Mouse (Mus musculus): ENCODE measurements around the gene Mapkap1.

Gene Mapkap1

DNA sequence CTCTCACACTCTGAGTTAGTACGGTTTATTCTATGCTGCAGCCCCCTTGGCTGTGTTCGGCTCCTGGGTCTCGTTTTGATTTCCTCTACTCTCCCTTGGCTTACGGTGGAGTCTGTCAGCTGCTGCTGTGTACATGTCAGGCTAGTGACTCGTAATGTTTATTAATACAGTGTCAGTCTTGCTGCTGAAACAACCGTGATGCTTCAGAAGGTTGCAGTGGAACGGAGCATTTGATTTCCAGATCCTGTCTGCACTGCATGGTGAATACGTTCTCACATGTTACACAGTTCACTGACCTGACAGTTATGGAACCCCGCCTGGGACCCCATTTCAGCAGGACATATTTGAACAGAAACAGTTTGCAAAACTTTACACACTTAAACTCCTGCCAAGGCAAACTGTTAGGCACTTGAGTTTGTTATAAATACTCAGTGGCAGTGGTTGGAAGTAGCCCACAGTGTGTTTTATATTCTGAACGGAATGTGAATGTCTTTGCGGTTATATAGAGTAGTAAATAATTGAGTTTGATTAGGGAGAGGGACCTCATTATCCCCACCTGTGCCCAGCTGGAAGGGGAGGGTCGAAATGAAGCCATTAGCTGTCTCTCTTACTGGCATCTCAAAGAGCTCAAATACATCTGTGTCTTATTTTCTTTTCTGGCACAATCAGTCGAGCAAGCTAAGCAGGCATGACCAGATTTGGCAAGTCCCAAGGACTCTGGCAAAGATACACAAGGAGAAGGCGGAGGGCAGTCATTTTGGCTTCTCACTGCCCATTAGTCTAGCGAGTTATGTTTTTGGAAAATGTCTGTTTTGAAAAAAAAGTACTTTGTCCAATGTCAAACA is 120.2 kb downstream of the Mapkap1 start:
- in situ Hi-C loops (cut with MboI; ENCODE audit: unreplicated experiment in 2 of 2): no loop called here

DNA sequence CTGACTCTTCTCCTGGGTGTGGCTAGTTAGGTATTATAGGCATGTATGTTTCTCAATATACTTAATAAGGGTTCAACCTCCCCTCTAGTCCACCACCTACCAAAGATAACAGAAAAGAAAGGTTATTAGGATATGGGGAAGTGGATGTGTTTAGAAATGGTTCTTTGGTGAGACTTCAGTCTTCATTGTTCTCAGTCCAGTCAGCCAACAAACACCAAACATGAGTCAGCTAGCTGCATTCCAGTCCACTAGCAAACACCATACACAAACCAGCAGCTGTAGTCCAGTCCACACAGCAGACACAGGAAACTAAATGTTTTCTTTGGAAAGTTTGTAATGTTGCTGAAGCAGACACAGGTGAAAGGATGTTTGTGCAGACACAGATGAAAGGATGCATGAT is 121.9 kb downstream of the Mapkap1 start:
- in situ Hi-C loops (cut with MboI; ENCODE audit: unreplicated experiment in 2 of 2): no loop called here

DNA sequence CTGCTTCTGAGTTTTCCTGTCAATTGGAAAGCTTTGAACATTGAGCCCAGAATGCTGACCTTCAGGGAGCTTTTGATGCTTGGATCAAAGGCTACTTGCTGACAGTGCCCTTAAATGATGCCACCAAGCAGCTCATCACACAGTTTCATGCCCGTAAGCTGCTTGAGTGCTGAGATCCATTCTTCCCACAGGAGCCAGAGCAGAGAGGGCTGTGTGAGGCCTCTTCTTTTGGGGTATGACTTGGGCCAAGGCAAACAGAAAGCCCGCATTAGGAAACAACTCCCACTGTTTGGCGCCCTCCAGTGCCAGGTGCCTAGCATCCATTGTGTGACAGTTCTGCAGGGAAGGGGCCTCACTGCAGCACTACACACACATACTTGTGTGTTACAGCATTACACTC is 123.5 kb downstream of the Mapkap1 start:
- in situ Hi-C loops (cut with MboI; ENCODE audit: unreplicated experiment in 2 of 2): no loop called here

DNA sequence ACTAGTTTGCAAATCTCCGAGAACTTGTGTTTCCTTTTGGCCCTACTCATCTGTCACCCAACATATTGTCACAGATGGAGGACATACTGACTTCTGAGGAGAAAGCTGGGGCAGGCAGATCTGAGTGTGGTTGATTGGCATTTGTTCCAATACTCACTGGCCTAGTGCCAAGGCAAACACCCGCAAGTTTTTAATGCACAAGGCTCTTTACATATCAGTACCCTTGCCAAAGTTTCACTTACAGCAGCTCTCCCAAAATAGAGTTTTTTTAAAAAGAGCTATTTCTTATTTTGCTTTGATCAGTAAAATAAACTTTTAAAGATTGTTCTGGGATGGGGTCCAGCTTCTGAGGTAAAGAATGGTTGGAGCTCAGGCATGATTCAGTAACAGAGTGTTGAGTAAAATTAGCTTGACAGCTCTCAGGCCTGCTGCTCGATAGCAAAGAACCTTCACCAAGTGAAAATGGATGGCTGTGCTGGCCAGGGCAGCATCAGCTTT is 125.3 kb downstream of the Mapkap1 start:
- in situ Hi-C loops (cut with MboI; ENCODE audit: unreplicated experiment in 2 of 2): no loop called here

DNA sequence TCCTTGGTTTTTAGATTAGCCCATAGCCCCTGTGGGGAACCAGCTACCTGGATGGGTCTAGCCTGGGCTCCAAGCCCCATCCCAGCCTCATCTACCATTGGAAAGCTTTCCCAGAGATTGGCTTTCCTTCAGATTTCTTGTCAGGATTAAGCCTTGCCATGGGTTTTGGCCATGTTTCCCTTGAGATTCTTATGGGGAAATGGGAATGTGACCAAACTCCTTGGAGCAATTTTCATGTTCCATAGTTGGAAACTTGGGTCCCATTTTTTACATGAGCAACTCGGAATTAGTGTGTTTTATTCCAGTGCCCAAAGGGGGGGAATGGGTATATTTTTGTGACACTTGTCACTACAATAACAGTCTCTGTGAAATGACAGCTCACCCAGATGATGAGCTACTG is 125.8 kb downstream of the Mapkap1 start:
- in situ Hi-C loops (cut with MboI; ENCODE audit: unreplicated experiment in 2 of 2): no loop called here

DNA sequence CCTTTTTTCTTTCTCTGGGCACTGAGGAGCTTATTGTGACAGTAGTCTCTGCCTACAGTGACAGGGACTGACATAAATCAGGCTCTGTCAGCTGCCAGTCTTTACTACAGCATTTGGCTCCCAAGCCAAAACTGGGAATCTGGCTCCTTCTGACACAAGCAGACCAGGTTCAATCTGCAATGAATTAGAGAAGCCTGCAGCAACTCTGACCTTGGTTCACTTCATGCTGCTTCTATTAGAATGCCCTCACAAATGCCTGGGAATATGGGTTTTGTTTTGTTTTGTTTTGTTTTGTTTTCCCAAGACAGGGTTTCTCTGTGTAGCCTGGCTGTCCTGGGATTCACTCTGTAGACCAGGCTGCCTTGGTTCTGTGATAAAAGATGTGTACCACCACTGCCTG is 126.7 kb downstream of the Mapkap1 start:
- in situ Hi-C loops (cut with MboI; ENCODE audit: unreplicated experiment in 2 of 2): no loop called here

DNA sequence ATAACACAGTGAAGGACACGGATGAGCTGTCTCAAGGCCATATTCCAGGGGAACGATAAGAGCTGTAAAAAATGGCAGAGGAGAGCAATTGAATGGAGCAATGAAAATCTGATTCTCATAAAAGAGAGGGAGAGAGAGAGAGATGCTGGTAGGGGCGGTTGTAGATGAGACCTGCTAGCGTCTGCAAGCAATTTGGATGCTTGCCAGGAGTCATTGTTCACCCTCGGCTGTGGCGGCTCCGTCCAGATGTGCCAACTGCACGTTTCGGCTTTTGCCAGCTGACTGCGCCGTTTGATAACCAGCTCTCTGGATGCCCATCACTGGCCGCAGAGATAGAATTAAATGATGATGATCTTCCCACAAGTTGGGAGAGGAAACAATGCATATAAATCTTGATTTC is 128.4 kb downstream of the Mapkap1 start:
- in situ Hi-C loops (cut with MboI; ENCODE audit: unreplicated experiment in 2 of 2): no loop called here

DNA sequence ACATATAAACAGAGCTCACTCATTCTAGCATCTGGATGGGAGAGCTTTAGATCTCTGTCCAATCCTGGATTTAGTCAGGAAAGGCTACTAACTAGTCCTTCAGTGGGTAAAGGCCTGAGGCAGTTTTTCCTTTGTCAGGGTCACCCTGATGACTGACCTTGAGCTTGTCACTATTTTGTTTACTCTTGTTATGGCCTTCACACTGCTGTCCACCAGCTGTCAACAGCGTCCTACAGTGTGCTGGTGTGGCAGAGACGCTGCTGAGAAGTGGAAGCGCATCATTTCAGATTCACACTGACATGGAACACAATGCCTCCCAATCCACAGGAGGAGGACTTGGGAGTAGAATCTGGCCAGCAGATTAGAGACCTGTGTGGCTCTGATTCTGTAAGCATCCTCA is 130.8 kb downstream of the Mapkap1 start:
- in situ Hi-C loops (cut with MboI; ENCODE audit: unreplicated experiment in 2 of 2): no loop called here

DNA sequence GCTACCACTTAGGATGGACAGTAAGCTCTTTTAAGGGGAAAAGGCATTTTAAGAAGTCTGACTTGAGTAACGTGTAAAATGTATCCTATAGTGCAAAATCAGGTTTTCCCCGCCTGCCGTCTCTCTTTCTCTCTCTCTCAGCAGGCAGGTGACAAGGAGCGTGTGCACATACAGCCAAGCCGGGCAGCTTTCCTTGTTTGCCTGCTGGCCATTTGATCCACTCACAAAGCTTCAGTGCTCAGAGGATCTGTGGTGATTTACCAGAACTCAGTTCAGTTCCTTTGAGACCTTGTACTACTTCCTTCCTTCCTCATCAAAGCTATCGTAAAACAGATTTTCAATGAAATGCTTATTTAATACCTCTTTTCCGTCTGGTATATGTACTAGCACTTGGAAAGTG is 137.0 kb downstream of the Mapkap1 start:
- in situ Hi-C loops (cut with MboI; ENCODE audit: unreplicated experiment in 2 of 2): no loop called here

DNA sequence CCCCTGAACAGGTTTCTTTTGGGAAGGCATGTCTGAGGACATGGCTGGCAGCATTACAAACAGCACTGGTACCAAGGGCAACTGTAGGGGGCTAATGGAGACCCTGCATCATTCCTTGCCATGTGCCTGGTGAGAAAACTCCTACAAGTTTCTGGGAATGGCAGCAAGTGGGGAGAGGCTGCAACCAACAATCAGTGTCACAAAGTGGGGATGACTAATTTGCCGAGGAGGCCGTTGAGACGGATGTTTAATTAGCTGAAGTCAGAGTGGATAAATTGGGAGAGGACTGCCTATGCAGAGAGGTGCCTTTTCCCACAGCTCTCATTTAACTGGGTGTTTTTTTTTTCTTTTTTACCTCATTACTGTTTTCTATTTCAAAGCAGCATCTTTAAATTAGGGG is 137.4 kb downstream of the Mapkap1 start:
- in situ Hi-C loops (cut with MboI; ENCODE audit: unreplicated experiment in 2 of 2): no loop called here

DNA sequence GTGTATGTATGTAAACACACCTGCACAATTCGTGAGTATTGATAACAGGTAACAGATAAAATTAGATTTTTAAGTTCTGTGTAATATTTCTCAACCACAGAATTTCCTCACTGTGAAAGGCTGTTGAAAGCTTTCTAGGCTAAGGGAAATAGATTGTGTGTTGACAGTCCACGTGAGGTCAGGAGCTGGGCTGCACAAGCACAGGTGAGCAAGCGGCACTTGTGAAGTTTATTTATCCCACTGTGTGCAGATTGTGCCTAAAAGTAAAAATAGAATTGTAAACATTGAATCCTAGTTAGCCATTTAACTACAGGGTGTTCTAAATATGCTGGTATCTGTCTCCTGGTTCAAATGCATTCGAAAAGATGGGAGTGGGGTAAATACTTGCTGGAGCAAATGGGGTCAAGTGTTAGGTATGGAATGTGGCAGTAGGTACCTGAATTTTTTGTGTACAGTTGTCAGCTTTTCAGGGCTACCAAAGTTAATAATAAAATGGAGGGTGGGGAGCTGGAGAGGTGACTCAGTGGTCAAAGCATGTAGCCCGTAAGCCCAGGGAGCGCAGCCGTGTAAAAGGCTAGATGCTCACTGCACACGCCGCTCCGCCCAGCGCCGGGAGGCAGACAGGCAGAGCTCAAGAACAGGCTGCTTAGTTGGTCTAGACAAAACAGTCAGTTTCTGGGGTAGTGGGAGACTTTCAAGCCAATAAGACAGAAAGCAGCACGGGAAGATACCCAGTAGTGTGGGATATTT is 138.2 kb downstream of the Mapkap1 start:
- in situ Hi-C loops (cut with MboI; ENCODE audit: unreplicated experiment in 2 of 2): no loop called here

DNA sequence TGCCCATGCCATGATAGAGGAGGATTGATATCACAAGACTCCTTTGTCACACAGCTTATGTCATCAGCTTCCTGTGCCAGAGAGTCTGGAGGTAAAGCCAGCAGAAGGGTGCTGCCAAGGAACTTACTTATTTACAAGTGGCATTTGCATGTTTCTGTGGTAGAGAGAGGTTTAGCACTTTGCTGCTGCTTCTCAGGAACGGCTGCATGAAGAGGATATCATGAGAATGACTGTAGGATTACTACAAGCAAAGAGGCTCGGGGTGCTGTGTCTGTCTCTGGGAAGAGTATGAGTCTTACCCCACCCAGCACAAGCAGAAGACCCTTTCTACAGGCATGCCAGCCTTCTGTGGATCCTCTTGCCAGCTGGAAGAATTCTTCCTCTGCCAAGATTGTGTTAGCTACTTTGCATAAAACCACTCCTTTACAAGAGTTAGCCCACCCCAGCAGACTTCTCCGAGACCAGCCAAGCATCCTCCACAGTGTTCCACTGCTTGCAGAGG is 139.7 kb downstream of the Mapkap1 start:
- in situ Hi-C loops (cut with MboI; ENCODE audit: unreplicated experiment in 2 of 2): no loop called here

DNA sequence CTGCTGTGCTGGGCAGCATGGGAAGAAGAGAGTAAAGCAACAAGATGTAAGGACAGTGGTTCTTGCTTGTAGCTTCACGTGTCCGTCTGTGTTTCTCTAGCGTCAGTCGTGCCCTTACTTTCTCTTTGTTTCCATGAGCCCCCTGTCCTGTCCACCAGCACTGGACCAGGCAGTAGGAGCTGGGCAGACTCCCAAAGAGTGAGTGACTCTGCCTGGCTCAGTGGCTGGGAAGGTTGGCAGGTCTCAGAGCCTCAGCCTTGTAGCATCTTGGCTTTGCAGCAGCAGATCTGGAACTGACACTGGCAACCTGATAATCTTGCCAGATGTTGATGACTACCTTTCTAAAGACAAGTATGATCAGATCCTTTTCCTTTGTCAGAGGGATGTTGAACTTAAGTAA is 140.9 kb downstream of the Mapkap1 start:
- in situ Hi-C loops (cut with MboI; ENCODE audit: unreplicated experiment in 2 of 2): no loop called here

DNA sequence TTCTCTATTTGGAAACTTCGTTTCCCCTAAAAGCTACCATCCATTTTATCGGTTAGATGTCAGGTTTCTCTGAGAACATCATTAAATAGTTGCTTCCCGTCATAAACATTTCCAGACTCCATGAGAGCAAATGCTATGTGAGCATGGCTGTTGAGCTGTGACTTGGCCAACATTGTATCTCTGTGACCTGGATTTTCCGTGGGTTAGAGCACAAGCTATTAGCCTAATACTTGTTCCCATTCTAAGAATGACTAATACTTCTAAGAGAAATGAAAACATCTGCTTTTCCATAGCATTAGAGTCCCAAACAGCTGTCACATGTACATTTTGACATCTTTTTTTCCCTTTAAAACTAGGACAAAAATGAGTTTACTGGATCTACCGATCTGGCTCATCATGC is 142.4 kb downstream of the Mapkap1 start:
- in situ Hi-C loops (cut with MboI; ENCODE audit: unreplicated experiment in 2 of 2): no loop called here

DNA sequence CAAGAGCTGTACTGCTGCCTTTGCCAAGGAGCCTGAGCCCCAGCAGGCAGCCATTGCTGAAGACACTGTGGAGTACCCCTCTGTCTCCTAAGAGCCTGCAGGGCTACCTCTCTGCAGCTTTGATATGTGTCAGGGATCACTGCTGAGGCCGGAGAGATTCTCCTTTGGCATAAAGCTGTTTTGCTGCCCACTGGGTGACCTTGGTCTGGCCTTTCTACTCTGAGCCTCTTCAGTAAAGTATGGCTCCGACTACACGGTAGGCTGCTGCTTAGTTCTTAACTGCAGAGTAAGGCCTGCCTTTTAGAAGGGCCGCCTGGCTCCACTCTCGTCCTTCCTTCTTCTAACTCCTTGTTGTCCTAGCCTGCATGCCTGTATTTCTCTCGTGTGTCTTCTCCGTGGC is 142.9 kb downstream of the Mapkap1 start:
- in situ Hi-C loops (cut with MboI; ENCODE audit: unreplicated experiment in 2 of 2): no loop called here

DNA sequence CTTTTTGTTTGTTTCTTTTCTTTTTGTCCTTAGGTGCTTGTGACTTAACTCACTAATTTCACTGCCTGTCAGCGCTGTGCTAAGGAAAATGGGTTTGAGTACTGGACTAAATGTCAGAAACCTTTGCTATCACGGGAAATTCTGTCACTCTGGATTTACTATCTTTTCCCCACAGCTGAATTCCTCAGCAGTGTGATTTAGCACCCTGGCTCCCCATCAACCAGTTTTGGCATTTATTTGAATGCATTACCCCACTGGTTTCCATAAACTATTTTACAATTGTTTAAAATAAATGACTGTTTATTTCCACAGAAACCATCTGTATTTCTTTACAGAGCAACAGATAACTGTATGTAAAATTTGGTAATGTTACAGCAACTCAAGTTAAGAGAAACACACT is 146.2 kb downstream of the Mapkap1 start:
- in situ Hi-C loops (cut with MboI; ENCODE audit: unreplicated experiment in 2 of 2): no loop called here

DNA sequence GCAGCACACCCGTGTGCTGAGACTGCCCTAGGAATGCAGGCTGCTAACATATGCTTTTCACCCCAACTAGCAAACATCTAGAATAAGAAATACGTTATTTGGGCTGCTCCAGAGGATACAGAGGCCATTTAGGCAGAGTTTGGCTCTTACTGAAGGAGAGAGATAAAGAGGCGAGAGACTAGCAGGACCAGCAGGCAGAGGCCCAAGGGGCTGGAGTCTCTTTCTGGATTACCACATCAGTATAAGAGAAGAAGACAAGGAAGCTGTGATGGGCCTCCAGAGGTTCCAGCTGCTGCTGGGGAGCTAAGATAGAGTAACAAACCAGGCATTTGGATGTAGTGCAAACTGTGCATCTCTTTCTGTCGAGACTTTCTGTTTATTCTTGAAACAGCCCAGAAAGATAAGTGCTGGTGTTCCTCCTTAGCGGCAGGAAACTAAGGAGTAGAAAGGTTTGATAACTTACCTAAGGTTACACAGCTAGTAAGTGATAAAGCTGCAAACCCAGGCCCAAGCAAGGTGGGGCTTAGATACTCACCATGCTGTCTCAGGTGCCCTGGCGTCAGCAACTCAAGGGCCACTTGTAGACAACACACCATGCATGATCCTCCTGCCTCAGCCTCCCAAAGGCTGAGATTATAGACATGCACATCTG is 147.1 kb downstream of the Mapkap1 start:
- in situ Hi-C loops (cut with MboI; ENCODE audit: unreplicated experiment in 2 of 2): no loop called here

DNA sequence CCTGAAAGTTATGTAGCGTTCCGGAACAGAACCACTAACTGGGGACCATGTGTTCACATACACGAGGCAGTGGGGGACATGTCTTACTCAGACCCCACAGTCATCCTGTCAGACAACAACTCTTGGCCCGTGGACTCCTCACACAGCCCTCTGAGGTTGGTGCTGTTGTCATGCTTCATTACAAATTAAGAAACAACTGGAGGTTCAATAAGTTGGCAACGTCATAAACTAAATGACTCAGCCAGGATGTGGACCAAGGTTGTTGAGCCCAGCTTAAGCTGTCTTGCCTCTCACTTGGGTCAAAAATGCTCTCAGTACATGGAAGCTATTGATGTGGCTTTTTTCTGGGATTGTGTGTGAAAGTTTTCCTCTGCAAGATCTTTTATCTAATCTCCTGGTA is 153.6 kb downstream of the Mapkap1 start:
- in situ Hi-C loops (cut with MboI; ENCODE audit: unreplicated experiment in 2 of 2): no loop called here

DNA sequence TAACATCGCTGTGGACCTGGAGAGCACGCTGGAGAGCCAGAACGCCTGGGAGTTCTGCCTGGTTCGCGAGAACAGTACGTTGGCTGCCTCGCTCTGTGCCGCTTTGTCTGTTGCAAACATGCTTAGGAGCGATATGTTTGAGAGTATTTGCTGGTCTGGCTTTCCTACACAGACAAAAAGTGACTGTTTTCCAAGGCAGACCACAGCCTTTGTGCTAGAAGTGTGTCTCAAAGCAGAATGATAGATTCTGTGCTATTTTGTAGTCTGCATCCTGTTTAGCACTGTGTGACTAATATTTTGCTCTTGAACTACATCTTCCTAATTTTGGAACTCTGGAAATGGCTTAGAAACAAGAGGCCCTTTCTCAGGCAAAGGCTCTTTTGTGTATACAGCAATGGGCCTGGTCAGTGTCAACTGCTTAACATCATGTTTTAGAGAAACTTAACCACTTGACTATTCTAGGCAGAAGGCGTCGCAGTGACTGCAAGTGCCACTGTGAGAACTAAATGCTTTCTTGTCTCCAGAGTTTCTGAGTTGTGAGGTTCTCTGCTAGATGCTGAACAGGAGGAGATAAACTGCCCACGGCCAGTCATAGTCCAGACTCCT is 156.6 kb downstream of the Mapkap1 start:
- in situ Hi-C loops (cut with MboI; ENCODE audit: unreplicated experiment in 2 of 2): no loop called here

DNA sequence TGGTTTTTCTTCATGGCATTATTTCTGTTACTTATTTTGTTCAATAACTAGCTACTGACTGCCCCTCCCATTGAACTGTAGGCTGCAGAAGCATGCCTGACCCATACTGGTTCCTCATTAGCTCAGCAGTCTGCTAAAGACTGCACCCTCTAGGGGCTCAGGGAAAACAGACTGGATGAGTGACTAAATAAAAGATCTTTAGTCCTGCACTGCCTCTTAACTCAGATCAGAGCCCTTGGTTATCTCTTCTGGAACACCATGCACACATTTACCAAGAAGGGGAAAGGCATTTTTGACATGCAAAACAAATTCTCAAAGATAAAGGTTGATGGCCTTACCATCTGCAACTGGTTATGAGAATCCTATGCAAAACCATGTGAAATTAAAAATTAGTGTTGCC is 157.3 kb downstream of the Mapkap1 start:
- in situ Hi-C loops (cut with MboI; ENCODE audit: unreplicated experiment in 2 of 2): no loop called here

DNA sequence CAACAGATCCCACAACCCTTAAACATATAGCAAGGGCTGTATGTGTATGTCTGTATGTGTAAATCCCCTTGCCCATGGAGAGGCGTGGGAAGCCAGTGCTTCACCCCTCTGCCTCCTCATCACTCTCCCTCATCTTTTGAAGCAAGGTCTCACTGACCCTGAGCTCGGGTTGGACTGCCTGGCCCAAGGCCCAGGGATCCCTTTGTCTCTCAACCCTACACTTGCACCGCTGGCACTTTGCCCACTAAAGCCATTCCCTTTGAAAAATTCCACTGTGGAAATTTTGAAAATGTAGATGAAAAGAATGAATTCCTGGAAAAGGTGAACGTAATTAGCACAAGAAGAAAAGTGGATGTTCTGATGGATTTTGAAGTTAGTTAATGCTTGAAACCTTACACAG is 159.6 kb downstream of the Mapkap1 start:
- in situ Hi-C loops (cut with MboI; ENCODE audit: unreplicated experiment in 2 of 2): no loop called here

All from v-Abl transformed pro-B cells (cell line).